Mouse (Mus musculus): ENCODE measurements around the gene Tgif1. TPM values are rescaled to one million over a fixed set of nuclear protein-coding genes. Genes with fewer than 3 reads are reported as not detected.

Tgif1 gene
- polyA plus RNA-seq, 2 experiments = 5.0 to 7.0 TPM

- 45% methylated on average over 6 of the region's 6 CpGs for WGBS (ENCODE audit: insufficient replicate concordance)
These were observed 58.6 kb downstream of the Tgif1 start for GRCm38 (mm10) chr17:70794722-70795121.

GRCm38 (mm10) chr17:70794291-70794690 lies 59.1 kb downstream of the Tgif1 start:
- H3K27ac ChIP-seq = no peak overlapping the region

More at GRCm38 (mm10) chr17:70794722-70795121, 58.6 kb downstream of the Tgif1 start:
- Histone ChIP-seq H3K27me3 (ENCODE audit: control insufficient read depth, insufficient read depth, low read length) (no peaks in the 10 kb centered on the region), H3K36me3 (replicated peaks; ENCODE audit: control insufficient read depth, insufficient read depth, low read depth) (no peaks in the 10 kb centered on the region), H3K9me3 (ENCODE audit: control insufficient read depth, low read length) (no peaks in the 10 kb centered on the region), H3K4me1 (replicated peaks; ENCODE audit: control insufficient read depth in 2 of 2, insufficient read depth in 2 of 2, low read length in 1 of 2) (no peaks in the 10 kb centered on the region), H3K27ac (no peak overlapping the region), H3K4me3 (ENCODE audit: insufficient read depth in 1 of 2, low read depth in 2 of 2, low read length in 2 of 2) (no peak overlapping the region), H3K4me2 (ENCODE audit: low read depth) (no peak overlapping the region), H3K9ac (replicated peaks) (no peak overlapping the region)
- DNase-seq (ENCODE audit: low read depth in 3 of 3, low spot score in 3 of 3) (no peak), ATAC-seq (ENCODE audit: insufficient read depth) (no peak)
- TF ChIP-seq EP300 (IDR thresholded peaks at IDR 0.05; ENCODE audit: low read depth) (no peak), CTCF (IDR thresholded peaks at IDR 0.05; ENCODE audit: low read depth) (no peak)

More at GRCm38 (mm10) chr17:70794291-70794690, 59.1 kb downstream of the Tgif1 start:
- H3K9ac ChIP-seq (replicated peaks) = no peak overlapping the region
- no peaks in the 10 kb centered on the region for H3K9me3 ChIP-seq (ENCODE audit: control insufficient read depth, low read length)
- 36% methylated on average over 7 of the region's 7 CpGs for WGBS (ENCODE audit: insufficient replicate concordance)
- H3K36me3 ChIP-seq (replicated peaks; ENCODE audit: control insufficient read depth, insufficient read depth, low read depth) = no peaks in the 10 kb centered on the region
- no peak overlapping the region for H3K4me3 ChIP-seq (ENCODE audit: insufficient read depth in 1 of 2, low read depth in 2 of 2, low read length in 2 of 2)
- H3K4me2 ChIP-seq (ENCODE audit: low read depth) = no peak overlapping the region
- DNase-seq (ENCODE audit: low read depth in 3 of 3, low spot score in 3 of 3) (no peak), ATAC-seq (ENCODE audit: insufficient read depth) (no peak)
- H3K27me3 ChIP-seq (ENCODE audit: control insufficient read depth, insufficient read depth, low read length) = no peaks in the 10 kb centered on the region
- no peaks in the 10 kb centered on the region for H3K4me1 ChIP-seq (replicated peaks; ENCODE audit: control insufficient read depth in 2 of 2, insufficient read depth in 2 of 2, low read length in 1 of 2)
- no peak for TF ChIP-seq EP300 (IDR thresholded peaks at IDR 0.05; ENCODE audit: low read depth)
- no peak for TF ChIP-seq CTCF (IDR thresholded peaks at IDR 0.05; ENCODE audit: low read depth)

MicroRNAs encoded within 50 kb of the gene (microRNA counts, 519-probe panel; counts per million panel counts)
- 69.9 counts per million for microRNA mmu-miR-1195

Small RNAs within 50 kb of the gene (microRNA-seq; reads per million reads assigned to microRNA genes)
- not detected for gene Mir1195

Other genes starting within 250 kb of the Tgif1 start
- gene Myom1, start 149.1 kb upstream of the Tgif1 start, polyA plus RNA-seq (2012; rRNA removed) = 1.8 and 2.6 TPM in 2 replicates
- 1.6 TPM in 2 replicates for gene Myom1, start 149.1 kb upstream of the Tgif1 start, polyA plus RNA-seq (2014; fragmentation: Nextera tagmentation; extraction: Ambion mirVana)
- gene Myl12a, start 149.3 kb upstream of the Tgif1 start, polyA plus RNA-seq (2012; rRNA removed) = 92.3 and 92.7 TPM in 2 replicates
- gene Myl12a, start 149.3 kb upstream of the Tgif1 start, polyA plus RNA-seq (2014; fragmentation: Nextera tagmentation; extraction: Ambion mirVana) = 163 and 165 TPM in 2 replicates

Data from liver, embryonic 14.5 days (tissue).